Mouse (Mus musculus) embryonic facial prominence, embryonic 15.5 days (tissue): Measurements from ENCODE around the gene Olfr622. TPM values are rescaled to one million over a fixed set of nuclear protein-coding genes. Genes with fewer than 3 reads are reported as not detected.

Experiments used
- polyA plus RNA-seq: library from polyadenylated mRNA; unstranded; fragments of >200 nt; fragmentation: Nextera tagmentation; extraction: Ambion mirVana; gene quantifications from 2 replicates; pipeline ENCODE4 v1.2.1, GENCODE M21; 2015

Olfr622 gene
- polyA plus RNA-seq, 1 experiment from 2014 or later = 0.68 TPM

Other genes starting within 250 kb of the Olfr622 start
- gene Usp17lc, start 227.6 kb downstream of the Olfr622 start, polyA plus RNA-seq = not detected in 2 replicates
- not detected in 2 replicates for gene Olfr605, start 197.3 kb downstream of the Olfr622 start, polyA plus RNA-seq
- gene Olfr606, start 193.7 kb downstream of the Olfr622 start, polyA plus RNA-seq = 0.16 TPM in 1 of 2 replicates, not detected in the other
- gene Olfr607, start 178.6 kb downstream of the Olfr622 start, polyA plus RNA-seq = 0.18 TPM in 1 of 2 replicates, not detected in the other
- 0.14 and 0.25 TPM in 2 replicates for gene Olfr608, start 172.8 kb downstream of the Olfr622 start, polyA plus RNA-seq
- gene Olfr609, start 144.6 kb downstream of the Olfr622 start, polyA plus RNA-seq = not detected in 2 replicates
- 0.28 TPM in 1 of 2 replicates, not detected in the other for gene Olfr610, start 130.6 kb downstream of the Olfr622 start, polyA plus RNA-seq
- not detected in 2 replicates for gene Olfr611, start 121.9 kb downstream of the Olfr622 start, polyA plus RNA-seq
- 0.26 and 0.27 TPM in 2 replicates for gene Olfr612, start 100.0 kb downstream of the Olfr622 start, polyA plus RNA-seq
- gene Olfr613, start 94.6 kb downstream of the Olfr622 start, polyA plus RNA-seq = 0.08 and 0.11 TPM in 2 replicates
- gene Olfr615, start 86.6 kb downstream of the Olfr622 start, polyA plus RNA-seq = 0.25 and 0.29 TPM in 2 replicates
- gene Olfr616, start 73.6 kb downstream of the Olfr622 start, polyA plus RNA-seq = 0.11 TPM in 2 replicates
- not detected in 2 replicates for gene Olfr617, start 69.6 kb downstream of the Olfr622 start, polyA plus RNA-seq
- 0.07 TPM in 1 of 2 replicates, not detected in the other for gene Olfr618, start 52.6 kb downstream of the Olfr622 start, polyA plus RNA-seq
- 0.20 TPM in 1 of 2 replicates, not detected in the other for gene Olfr619, start 42.1 kb downstream of the Olfr622 start, polyA plus RNA-seq
- gene Olfr620, start 30.2 kb downstream of the Olfr622 start, polyA plus RNA-seq = 0.21 and 0.24 TPM in 2 replicates
- not detected in 2 replicates for gene Olfr623, start 21.0 kb upstream of the Olfr622 start, polyA plus RNA-seq
- 0.04 and 0.07 TPM in 2 replicates for gene Olfr624, start 28.5 kb upstream of the Olfr622 start, polyA plus RNA-seq
- not detected in 2 replicates for gene Olfr625-ps1, start 40.0 kb upstream of the Olfr622 start, polyA plus RNA-seq
- 0.17 TPM in 1 of 2 replicates, not detected in the other for gene Olfr243, start 72.0 kb upstream of the Olfr622 start, polyA plus RNA-seq
- gene Olfr628, start 87.7 kb upstream of the Olfr622 start, polyA plus RNA-seq = not detected in 2 replicates
- gene Olfr629, start 102.2 kb upstream of the Olfr622 start, polyA plus RNA-seq = 0.09 TPM in 1 of 2 replicates, not detected in the other
- not detected in 2 replicates for gene Olfr630, start 114.6 kb upstream of the Olfr622 start, polyA plus RNA-seq
- gene Olfr69, start 128.9 kb upstream of the Olfr622 start, polyA plus RNA-seq = 0.25 and 0.43 TPM in 2 replicates
- gene Olfr68, start 137.0 kb upstream of the Olfr622 start, polyA plus RNA-seq = 0.12 TPM in 1 of 2 replicates, not detected in the other
- gene Olfr67, start 149.1 kb upstream of the Olfr622 start, polyA plus RNA-seq = not detected in 2 replicates
- 2,578 and 3,288 TPM in 2 replicates for gene Hbb-bt, start 171.3 kb upstream of the Olfr622 start, polyA plus RNA-seq
- 7,493 and 10,028 TPM in 2 replicates for gene Hbb-bs, start 185.4 kb upstream of the Olfr622 start, polyA plus RNA-seq
- gene Hbb-bh2, start 197.8 kb upstream of the Olfr622 start, polyA plus RNA-seq = not detected in 2 replicates
- gene Hbb-bh1, start 200.5 kb upstream of the Olfr622 start, polyA plus RNA-seq = 3.0 and 4.7 TPM in 2 replicates
- gene Hbb-y, start 210.5 kb upstream of the Olfr622 start, polyA plus RNA-seq = 296 and 441 TPM in 2 replicates
- gene Olfr66, start 243.6 kb upstream of the Olfr622 start, polyA plus RNA-seq = not detected in 2 replicates